Mouse (Mus musculus): Measurements from ENCODE around the gene Cklf. TPM values are rescaled to one million over a fixed set of nuclear protein-coding genes. Genes with fewer than 3 reads are reported as not detected.
"Not testable (repeated sequence)": the region's sequence is repeated elsewhere in the genome, so short reads cannot be mapped to it uniquely, and the experiment has no call there.

Gene Cklf
- polyA plus RNA-seq, 1 experiment, result 11.4 TPM

GRCm38 (mm10) chr8:104251461-104251860 lies 800 bp downstream of the Cklf start:
- Histone ChIP-seq H3K4me1 (ENCODE audit: control insufficient read depth, insufficient read depth, low read length) (no peaks in the 10 kb centered on the region; the same call in 1 of the 2 replicates), H3K27ac (ENCODE audit: insufficient read depth, low read length) (no peak overlapping the region), H3K4me3 (ENCODE audit: insufficient read depth, low read length) (no peak overlapping the region; the same call in 1 of the 2 replicates)
- no peak for TF ChIP-seq POLR2A (IDR thresholded peaks at IDR 0.05; ENCODE audit: extremely low read depth, insufficient read depth, low read length)
- no peak for TF ChIP-seq CTCF (IDR thresholded peaks at IDR 0.05; ENCODE audit: extremely low read depth, insufficient read depth, low read length)

GRCm38 (mm10) chr8:104253016-104253415 lies 2.4 kb downstream of the Cklf start:
- no peak for TF ChIP-seq POLR2A (IDR thresholded peaks at IDR 0.05; ENCODE audit: extremely low read depth, insufficient read depth, low read length)
- 0 out of 2 replicates have a peak, but pooled peaks have one; percentile 21 for TF ChIP-seq CTCF (IDR thresholded peaks at IDR 0.05; ENCODE audit: extremely low read depth, insufficient read depth, low read length)
- Histone ChIP-seq H3K4me1 (ENCODE audit: control insufficient read depth, insufficient read depth, low read length) (no peaks in the 10 kb centered on the region; the same call in 1 of the 2 replicates), H3K4me3 (ENCODE audit: insufficient read depth, low read length) (no peak overlapping the region), H3K27ac (ENCODE audit: insufficient read depth, low read length) (no peak overlapping the region)

GRCm38 (mm10) chr8:104261802-104262201 lies 11.1 kb downstream of the Cklf start:
- not testable (repeated sequence) for H3K27ac ChIP-seq (ENCODE audit: insufficient read depth, low read length); H3K4me1 ChIP-seq (ENCODE audit: control insufficient read depth, insufficient read depth, low read length); H3K4me3 ChIP-seq (ENCODE audit: insufficient read depth, low read length)

DNA sequence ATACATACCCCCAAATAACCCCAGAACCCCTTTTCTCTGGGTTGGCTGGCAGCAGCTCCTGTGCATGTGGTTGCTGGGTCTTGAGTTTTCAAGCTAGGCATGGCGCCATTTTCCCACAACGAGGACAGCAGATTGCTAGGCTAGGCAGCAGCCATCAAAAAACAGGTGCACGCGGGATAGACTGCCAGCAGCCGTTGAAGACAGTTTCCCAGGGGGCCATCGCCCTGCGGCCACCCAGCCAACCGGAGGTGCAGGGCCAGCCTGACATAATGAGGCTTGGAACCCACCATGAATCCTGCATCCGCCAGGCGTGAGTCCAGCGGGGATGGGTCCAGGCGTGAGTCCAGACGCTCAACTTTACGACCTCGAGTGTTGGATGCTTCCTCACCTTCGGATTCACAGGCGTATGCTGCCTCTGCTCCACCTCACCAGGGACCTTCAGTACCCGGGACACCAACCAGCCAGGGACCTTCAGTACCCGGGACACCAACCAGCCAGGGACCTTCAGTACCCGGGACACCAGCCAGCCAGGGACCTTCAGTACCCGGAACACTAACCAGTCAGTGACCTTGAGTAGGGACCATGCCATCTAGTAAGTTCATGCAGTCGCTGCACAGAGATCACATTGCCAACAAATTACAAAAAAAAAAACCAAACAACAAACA lies 13.7 kb downstream of the Cklf start:
- H3K4me3 ChIP-seq (ENCODE audit: insufficient read depth, low read length); H3K27ac ChIP-seq (ENCODE audit: insufficient read depth, low read length); H3K4me1 ChIP-seq (ENCODE audit: control insufficient read depth, insufficient read depth, low read length): not testable (repeated sequence)

GRCm38 (mm10) chr8:104268368-104268767 lies 17.7 kb downstream of the Cklf start:
- Histone ChIP-seq H3K27ac (ENCODE audit: insufficient read depth, low read length) (no peak overlapping the region), H3K4me3 (ENCODE audit: insufficient read depth, low read length) (no peak overlapping the region), H3K4me1 (ENCODE audit: control insufficient read depth, insufficient read depth, low read length) (no peaks in the 10 kb centered on the region)
- TF ChIP-seq POLR2A (IDR thresholded peaks at IDR 0.05; ENCODE audit: extremely low read depth, insufficient read depth, low read length) (no peak), CTCF (IDR thresholded peaks at IDR 0.05; ENCODE audit: extremely low read depth, insufficient read depth, low read length) (no peak)

DNA sequence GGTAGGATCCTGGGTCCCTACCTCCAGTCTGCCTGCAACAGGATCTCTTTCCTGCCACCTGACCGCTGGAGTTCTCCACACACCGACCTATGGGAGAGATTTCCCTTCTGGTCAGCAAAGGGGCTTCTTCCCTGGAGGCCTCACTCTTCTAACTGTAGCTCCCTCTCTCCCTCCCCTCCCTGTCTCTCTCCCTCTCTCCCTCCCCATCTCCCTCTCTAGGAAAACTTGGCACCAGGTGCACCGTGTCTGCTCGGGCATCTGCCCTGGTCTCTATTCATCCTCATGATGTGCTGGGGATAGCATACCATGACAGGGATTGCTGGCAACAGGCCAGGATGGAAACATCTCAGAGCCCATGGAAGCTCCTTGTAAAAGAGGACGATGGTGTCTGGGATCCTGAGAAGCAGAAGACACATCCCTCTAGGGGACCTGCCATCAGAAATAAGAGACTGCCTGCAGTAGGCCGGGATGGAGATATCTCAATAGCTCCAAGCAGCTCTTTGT lies 18.3 kb downstream of the Cklf start:
- TF ChIP-seq CTCF (IDR thresholded peaks at IDR 0.05; ENCODE audit: extremely low read depth, insufficient read depth, low read length) (no peak), POLR2A (IDR thresholded peaks at IDR 0.05; ENCODE audit: extremely low read depth, insufficient read depth, low read length) (no peak)
- Histone ChIP-seq H3K4me3 (ENCODE audit: insufficient read depth, low read length) (no peak overlapping the region), H3K4me1 (ENCODE audit: control insufficient read depth, insufficient read depth, low read length) (no peaks in the 10 kb centered on the region), H3K27ac (ENCODE audit: insufficient read depth, low read length) (no peak overlapping the region)

- H3K27ac ChIP-seq (ENCODE audit: insufficient read depth, low read length); H3K4me1 ChIP-seq (ENCODE audit: control insufficient read depth, insufficient read depth, low read length); H3K4me3 ChIP-seq (ENCODE audit: insufficient read depth, low read length): not testable (repeated sequence)
These were observed 42.4 kb downstream of the Cklf start, which contains the start of gene Cmtm2a for GRCm38 (mm10) chr8:104293081-104293480. Gene Cmtm2a, minus strand, starts transcription at chr8:104293181.

DNA sequence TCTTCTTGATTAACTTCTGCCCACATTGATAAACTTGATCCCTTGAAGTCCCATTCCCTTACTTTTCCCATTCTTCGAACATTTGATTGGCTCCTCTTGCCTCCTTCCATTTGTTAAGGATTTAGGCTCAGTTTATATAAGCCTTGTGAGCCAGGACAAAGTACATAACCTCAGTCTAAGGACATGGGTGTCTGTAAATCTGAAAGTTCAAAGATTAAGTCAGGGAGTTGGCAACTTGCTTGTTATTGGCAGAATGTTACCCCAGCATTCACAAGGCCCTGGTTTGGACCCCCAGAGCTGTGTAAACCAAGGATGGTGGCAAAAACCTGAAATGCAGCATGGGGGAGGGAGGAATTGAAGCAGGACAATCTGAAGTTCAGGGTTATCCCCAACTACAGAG lies 43.7 kb downstream of the Cklf start:
- TF ChIP-seq POLR2A (IDR thresholded peaks at IDR 0.05; ENCODE audit: extremely low read depth, insufficient read depth, low read length) (no peak), CTCF (IDR thresholded peaks at IDR 0.05; ENCODE audit: extremely low read depth, insufficient read depth, low read length) (no peak)
- Histone ChIP-seq H3K4me1 (ENCODE audit: control insufficient read depth, insufficient read depth, low read length) (no peaks in the 10 kb centered on the region), H3K4me3 (ENCODE audit: insufficient read depth, low read length) (no peak overlapping the region), H3K27ac (ENCODE audit: insufficient read depth, low read length) (no peak overlapping the region)

- H3K4me1 ChIP-seq (ENCODE audit: control insufficient read depth, insufficient read depth, low read length); H3K27ac ChIP-seq (ENCODE audit: insufficient read depth, low read length); H3K4me3 ChIP-seq (ENCODE audit: insufficient read depth, low read length): not testable (repeated sequence)
These were observed 50.9 kb downstream of the Cklf start for GRCm38 (mm10) chr8:104301577-104301976.

- H3K4me3 ChIP-seq (ENCODE audit: insufficient read depth, low read length); H3K4me1 ChIP-seq (ENCODE audit: control insufficient read depth, insufficient read depth, low read length); H3K27ac ChIP-seq (ENCODE audit: insufficient read depth, low read length): not testable (repeated sequence)
These were observed 51.9 kb downstream of the Cklf start for GRCm38 (mm10) chr8:104302536-104302935.

GRCm38 (mm10) chr8:104304962-104305361 lies 54.3 kb downstream of the Cklf start:
- Histone ChIP-seq H3K4me3 (ENCODE audit: insufficient read depth, low read length) (no peak overlapping the region), H3K4me1 (ENCODE audit: control insufficient read depth, insufficient read depth, low read length) (no peaks in the 10 kb centered on the region), H3K27ac (ENCODE audit: insufficient read depth, low read length) (no peak overlapping the region)
- TF ChIP-seq CTCF (IDR thresholded peaks at IDR 0.05; ENCODE audit: extremely low read depth, insufficient read depth, low read length), result no peak
- TF ChIP-seq POLR2A (IDR thresholded peaks at IDR 0.05; ENCODE audit: extremely low read depth, insufficient read depth, low read length), result no peak

DNA sequence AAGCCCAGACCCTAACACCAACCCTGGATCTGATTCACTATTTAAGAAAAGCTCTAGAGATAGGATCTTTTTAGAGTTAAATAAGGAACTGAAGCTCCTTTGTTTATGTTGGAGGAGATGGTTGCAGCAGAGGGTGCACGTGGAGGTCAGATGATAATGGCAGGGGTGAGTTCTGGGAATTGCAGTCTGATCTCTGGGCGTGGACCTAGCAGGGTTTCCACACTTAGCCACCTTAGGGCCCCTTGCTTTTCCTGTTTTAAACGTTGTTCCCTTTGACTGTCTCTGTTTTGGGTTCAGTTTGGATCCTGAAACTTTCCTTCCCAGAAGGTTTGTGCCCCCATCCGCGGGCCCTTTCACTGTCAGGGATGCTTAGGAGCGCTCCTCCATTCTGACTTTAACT lies 57.7 kb downstream of the Cklf start:
- H3K27ac ChIP-seq (ENCODE audit: insufficient read depth, low read length); H3K4me1 ChIP-seq (ENCODE audit: control insufficient read depth, insufficient read depth, low read length); H3K4me3 ChIP-seq (ENCODE audit: insufficient read depth, low read length): not testable (repeated sequence)

DNA sequence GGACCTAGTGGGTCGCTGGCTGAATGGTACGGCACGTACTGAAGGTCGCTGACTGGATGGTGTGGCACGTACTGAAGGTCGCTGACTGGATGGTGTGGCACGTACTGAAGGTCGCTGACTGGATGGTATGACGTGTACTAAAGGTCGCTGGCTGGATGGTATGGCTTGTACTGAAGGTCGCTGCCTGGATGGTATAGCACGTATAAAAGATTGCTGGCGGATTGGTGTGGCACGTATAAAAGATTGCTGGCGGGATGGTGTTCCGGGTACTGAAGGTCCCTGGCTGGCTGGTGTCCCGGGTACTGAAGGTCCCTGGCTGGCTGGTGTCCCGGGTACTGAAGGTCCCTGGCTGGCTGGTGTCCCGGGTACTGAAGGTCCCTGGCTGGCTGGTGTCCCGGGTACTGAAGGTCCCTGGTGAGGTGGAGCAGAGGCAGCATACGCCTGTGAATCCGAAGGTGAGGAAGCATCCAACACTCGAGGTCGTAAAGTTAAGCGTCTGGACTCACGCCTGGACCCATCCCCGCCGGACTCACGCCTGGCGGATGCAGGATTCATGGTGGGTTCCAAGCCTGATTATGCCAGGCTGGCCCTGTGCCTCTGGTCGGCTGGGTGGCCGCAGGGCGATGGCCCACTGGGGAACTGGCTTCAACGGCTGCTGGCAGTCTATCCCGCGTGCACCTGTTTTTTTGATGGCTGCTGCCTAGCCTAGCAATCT lies 58.9 kb downstream of the Cklf start, which contains the start of the genes Gm45711 and Cmtm1:
Gm45711 (minus strand) TSS at position 641 of the 715 bp plus-strand sequence.
Cmtm1 (minus strand) TSS at position 705 of the 715 bp plus-strand sequence.
- H3K4me3 ChIP-seq (ENCODE audit: insufficient read depth, low read length); H3K4me1 ChIP-seq (ENCODE audit: control insufficient read depth, insufficient read depth, low read length); H3K27ac ChIP-seq (ENCODE audit: insufficient read depth, low read length): not testable (repeated sequence)

GRCm38 (mm10) chr8:104312023-104312422 lies 61.4 kb downstream of the Cklf start:
- not testable (repeated sequence) for H3K27ac ChIP-seq (ENCODE audit: insufficient read depth, low read length); H3K4me3 ChIP-seq (ENCODE audit: insufficient read depth, low read length); H3K4me1 ChIP-seq (ENCODE audit: control insufficient read depth, insufficient read depth, low read length)

Data from cortical plate, adult 2 months (tissue).